Mouse (Mus musculus) kidney, adult 2 months (tissue): ENCODE measurements at regions not wholly inside any gene's neighbourhood (a gene's known extent, or its start where the extent isn't known, plus 50 kb on each side); places are given as distances from the start of the nearest gene placed in this dataset.

ENCODE experiments used
- CTCF ChIP-seq: fragments of 200-500 bp; conservative IDR thresholded peaks from 2 replicates; pipeline ENCODE4 v1.5.1; 2011; ENCODE audit warnings: low read depth, mild to moderate bottlenecking, control low read depth, low read length, moderate library complexity, mixed read lengths; ENCODE audit not compliant: insufficient read depth, insufficient read length
- POLR2A ChIP-seq: fragments of 200-500 bp; IDR thresholded peaks from one replicate; pipeline ENCODE4 v1.6.1; 2011; ENCODE audit warnings: low read depth, low read length, control low read depth

GRCm38 (mm10) chr5:75737752-75738151 is 163.0 kb downstream of the Kit start:
- TF ChIP-seq CTCF (no peak), POLR2A (no peak)
